Mouse (Mus musculus) ZHBTc4 (cell line): ENCODE data around the gene Cabp1.
A peak's percentile ranks its signal among the peaks of the same experiment; 100 is the strongest.

Experiments
- DNase-seq: peaks from one replicate; pipeline ENCODE4 v3.0.0-alpha.2; 2011; ENCODE audit warnings: low read depth, low spot score

Cabp1 gene

DNA sequence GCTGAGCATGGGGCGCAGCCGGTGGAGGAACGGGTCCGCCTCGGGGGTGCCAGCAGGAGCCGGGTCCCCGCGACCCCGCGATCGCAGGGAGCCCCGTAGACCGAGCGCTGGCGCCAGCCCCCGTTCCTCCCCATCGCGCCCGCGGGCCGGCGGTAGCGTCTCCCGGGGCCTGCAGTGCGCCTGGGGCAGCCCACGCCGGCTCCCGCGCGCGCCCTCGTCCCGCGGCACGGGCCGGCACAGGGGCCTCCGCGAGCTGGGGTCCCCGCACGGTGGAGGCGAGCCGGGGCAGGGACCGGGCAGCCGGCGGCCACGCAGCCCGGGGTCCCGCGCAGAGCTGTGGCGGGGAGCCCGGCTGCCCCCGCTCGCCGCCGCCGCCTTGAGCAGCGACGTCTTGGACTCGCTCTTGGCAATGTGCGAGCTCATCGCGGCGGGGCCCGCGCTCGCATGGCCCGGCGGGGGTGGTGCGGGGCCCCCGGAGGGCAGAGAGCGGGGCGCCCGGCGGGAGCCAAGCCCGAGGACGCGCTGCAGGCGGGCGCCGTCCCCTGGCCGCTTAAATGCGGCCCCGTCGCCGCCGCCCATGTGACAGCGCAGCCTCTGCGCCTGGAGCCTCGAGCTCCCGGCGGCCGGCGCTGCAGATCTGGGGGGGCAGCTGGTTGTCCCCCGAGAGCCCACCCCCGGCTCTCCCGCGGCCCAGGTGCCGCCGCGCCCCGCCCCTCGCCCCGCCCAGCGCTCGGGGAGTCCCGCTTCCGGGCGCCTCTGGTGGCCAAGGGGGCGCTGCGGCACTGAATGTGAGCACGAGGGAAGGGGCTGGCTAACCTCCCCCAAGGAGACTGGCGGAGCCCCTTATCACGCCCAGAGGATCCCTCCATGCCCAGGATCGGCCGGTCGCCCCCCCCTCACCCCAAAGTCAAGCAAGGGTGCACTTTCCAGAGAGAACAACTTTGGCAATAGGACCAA lies at the start of gene Cabp1:
TSS of gene Cabp1 (minus strand) at position 713 of the 957 bp plus-strand sequence.
- peak; percentile 76 for DNase-seq

DNA sequence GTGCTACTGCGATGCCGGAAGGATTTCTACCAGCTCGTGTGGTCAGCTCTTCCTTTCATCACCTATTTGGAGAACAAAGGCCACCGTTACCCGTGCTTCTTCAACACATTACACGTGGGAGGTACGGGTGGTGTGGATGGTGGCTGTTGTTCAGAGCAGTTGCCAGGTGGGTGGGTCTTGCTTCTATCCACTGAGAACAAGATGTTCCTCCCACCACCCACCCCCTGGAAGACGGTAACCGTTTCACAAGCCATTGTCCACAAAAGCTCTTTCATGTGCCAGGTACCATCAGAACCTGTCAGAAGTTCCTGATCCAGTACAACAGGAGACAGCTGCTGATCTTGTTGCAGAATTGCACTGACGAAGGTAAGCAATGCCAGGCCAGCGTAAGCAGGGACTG lies 46.0 kb upstream of the Cabp1 start:
- DNase-seq, result no peak

DNA sequence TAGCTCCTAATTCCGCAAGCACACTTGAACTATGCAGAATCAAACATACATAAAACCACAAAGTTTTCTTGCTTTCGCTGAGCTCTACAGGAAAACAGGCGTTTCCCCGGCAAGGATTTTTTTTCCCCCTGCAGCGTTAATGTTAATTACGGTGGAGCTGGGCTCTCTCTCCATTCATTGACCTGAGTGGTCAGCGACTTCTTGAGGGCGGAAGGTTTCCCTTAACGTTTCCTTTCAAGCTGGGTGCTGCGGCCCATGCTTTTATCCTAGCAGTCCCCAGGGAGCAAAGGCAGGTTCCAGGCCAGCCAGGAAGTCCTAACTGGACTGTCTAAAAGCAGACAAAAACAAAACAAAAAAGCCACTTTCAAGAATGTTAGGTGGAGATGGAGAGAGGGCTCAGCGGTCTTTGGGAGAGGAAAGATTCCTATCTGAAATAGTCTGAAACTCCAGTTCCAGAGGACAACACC lies 44.6 kb upstream of the Cabp1 start:
- DNase-seq, result no peak

- DNase-seq, result peak; percentile 97
Observed at GRCm38 (mm10) chr5:115237803-115238728, 43.9 kb upstream of the Cabp1 start.

DNA sequence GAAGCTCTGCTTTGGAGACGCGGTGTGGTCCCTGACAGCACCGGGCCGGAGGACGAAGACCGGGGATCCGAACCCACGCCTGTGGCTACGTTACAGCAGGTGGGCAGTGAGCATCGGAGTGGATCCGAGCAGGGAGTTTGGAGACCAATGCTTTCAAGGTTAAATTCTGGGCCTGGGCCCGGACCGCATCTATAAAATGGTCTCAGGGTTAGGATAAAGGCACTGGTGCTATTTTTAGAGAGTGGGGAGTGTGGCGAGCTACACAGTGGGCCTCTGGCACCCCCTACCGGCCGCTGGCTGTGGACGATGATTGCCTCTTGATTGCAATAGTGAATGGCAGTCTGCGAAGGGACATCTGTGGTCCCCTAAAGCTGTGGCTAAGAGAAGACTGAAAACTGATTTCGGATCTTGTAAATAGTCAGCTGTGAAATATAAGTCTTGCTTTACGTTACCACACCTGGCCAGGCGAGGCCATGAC lies 41.6 kb upstream of the Cabp1 start, which contains the start of gene Pop5:
TSS of gene Pop5 (plus strand) at position 51 of the 478 bp plus-strand sequence.
- peak; percentile 91 for DNase-seq

DNA sequence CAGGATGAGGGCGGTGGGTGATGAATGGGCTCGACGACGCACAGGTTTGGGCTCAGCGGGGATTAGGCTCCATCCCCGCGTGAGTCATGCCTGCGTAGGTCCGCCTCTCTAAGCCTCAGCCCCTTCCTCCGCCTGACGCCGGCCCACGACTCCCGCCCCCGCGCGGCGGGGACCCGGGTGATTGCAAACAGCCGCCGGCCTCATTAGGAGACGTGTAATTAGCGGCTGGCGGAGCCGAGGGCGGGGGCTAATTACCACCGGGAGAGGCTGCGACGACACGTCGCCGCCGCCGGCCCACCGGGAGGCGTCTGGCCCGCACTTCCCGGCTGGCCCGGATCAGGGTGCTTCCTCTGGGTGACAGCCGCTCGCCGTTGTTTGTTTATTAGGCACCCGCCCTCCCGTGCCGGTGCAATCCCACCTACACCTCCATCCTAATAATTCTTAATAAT lies 41.2 kb upstream of the Cabp1 start:
- peak; percentile 72 for DNase-seq

GRCm38 (mm10) chr5:115234519-115234918 lies 40.3 kb upstream of the Cabp1 start:
- DNase-seq, result no peak

GRCm38 (mm10) chr5:115233031-115233780 lies 39.0 kb upstream of the Cabp1 start:
- DNase-seq, result peak; percentile 82

- DNase-seq, result peak; percentile 82
Observed at GRCm38 (mm10) chr5:115232516-115232915, 38.3 kb upstream of the Cabp1 start.

GRCm38 (mm10) chr5:115231552-115232120 lies 37.5 kb upstream of the Cabp1 start:
- DNase-seq, result no peak

DNA sequence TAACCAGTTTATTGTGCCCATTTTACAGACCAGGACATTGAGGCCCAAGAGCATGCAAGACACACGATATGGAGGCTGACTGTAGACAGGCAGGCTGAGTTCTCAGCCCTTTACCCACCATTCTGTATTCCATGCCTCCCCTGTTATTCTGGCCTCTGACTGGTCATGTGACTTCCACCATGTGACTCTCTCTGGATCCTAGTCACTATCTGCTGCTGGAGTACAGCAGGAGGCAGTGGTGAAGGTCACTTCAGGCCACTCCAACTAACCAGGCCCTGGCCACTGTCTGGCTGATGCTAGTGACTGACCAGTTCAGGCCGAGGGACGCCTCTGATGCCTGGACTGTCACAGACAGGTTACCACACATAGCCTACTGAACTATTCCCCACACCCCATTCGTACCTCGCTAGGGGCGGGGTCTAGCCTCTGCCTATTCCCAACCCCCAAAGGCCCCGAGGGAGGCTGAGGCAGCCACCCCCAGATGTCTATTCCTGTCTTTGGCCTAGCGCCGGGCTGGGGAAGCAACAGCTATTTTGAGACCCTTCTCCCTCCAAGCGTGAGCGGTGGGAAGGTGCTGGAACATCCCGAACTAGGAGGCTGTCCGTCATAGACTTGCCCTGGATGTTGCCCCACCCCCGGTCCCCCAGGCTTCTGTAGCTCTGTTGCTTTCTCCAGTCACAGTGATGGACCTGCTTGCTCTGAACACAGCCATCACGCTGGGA lies 36.8 kb upstream of the Cabp1 start:
- DNase-seq, result peak; percentile 62

DNA sequence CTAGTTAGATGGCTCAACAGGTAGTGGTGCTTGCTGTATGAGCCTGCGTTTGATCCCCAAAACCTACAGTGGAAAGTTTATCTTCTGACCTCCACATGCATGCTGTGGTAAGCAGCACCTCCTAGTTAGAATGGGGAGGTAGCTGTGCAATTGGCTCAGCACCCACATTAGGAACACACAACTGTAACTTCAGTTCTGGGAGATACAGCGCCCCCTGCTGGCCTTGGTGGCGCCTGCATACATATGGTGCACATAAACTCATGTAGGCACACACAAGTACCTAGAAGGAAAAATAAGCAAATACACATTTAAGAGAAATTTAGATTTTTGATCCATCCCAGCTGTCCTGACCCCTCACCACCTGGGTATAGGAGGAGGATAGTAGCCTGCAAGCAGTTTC lies 28.3 kb upstream of the Cabp1 start:
- DNase-seq, result peak; percentile 70

- no peak for DNase-seq
Observed at GRCm38 (mm10) chr5:115220931-115221640, 26.9 kb upstream of the Cabp1 start.

DNA sequence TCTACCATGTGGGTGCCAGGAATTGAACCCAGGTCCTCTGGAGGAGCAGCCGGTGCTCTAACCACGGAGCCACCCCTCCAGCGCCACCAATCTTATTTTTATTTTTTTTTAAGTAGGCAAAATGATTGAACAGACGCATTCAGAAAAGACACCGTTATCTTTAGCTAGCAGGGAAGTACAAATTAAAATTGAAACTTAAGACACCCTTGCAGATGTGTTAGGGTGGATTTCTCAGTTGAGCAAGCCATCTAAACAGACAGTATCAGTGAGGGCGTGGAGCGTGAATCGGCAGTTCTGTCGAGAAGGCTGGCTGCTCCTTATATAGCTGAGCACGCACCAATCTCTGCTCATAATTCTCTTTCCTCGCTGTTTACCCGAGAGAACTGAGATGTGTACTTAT lies 23.8 kb upstream of the Cabp1 start:
- DNase-seq, result no peak

DNA sequence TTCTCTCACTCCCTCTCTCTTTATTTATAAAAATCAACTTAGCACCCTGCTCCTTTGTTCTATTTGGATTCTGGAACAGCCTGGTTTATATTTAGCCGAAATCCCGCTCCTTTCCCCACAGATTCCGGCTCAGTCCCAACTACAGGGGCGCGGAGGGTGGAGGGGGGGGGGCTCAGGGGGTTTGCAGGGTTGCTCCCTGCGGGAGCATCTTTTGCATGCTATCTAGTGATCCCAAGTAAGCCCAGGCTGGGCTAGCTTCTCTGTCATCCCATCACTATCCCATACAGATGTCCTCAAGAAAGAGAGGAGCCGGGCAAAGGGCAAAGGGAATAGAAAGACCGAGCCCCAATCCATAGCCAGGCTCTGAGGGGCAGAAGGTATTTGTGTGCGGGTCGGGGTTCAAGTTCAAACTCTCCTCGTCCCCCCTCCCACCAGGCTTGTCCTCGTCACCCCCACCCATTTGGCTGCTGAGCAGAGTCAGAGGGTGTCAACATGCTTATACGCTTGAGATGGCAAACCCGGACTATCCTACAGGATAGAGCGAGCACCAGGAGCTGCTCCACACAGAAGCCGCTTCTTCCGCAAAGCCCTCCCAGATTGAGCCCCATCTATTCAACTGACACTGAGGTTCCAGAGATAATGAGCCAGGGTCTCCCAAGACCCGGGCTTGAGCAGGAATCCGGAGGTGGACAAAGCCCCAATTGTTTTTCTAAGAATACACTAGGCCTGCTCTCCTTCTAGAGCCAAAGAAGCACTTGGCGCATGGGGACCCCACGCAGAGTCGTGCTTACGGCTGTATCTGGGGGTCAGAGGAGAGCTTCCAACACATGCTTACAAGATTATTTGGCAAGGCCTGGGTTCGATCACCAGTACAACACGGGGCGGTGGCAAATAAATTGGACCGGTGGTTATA lies 21.3 kb upstream of the Cabp1 start:
- no peak for DNase-seq

GRCm38 (mm10) chr5:115214864-115215263 lies 20.7 kb upstream of the Cabp1 start:
- no peak for DNase-seq

DNA sequence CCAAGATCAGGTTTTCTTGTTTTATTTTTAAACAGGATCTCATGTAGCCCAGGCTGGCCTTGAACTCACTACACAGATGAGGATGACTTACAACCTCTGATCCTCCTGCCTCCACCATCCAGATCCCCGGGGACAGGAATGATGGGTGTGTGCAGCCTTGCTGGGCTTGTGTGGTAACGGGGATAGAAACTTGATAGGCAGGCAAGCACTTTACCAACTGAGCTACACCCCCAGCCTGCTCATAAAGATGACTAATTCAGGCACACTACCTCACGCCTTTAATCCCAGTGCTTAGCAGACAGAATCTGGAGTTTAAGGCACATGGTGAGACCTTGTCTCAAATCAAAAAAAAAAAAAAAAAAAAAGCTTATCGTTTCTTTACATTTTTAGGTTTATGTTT lies 18.7 kb upstream of the Cabp1 start:
- no peak for DNase-seq

GRCm38 (mm10) chr5:115212451-115212850 lies 18.3 kb upstream of the Cabp1 start:
- DNase-seq, result no peak
